Mouse (Mus musculus) testis, adult 2 months (tissue): Measurements from ENCODE around the gene Dnajb8.

Experiments
- CTCF ChIP-seq: fragments of 200-500 bp; IDR thresholded peaks from 2 replicates; pipeline ENCODE4 v1.5.1; 2012; ENCODE audit warnings: low read depth, mild to moderate bottlenecking, inconsistent platforms, low read length, moderate library complexity; ENCODE audit not compliant: control insufficient read depth, insufficient read depth, insufficient replicate concordance
- POLR2A ChIP-seq: fragments of 200-500 bp; IDR thresholded peaks from 2 replicates; pipeline ENCODE4 v1.6.1; 2012; ENCODE audit warnings: low read depth, mild to moderate bottlenecking, inconsistent platforms, low read length, moderate library complexity; ENCODE audit not compliant: control insufficient read depth

DNA sequence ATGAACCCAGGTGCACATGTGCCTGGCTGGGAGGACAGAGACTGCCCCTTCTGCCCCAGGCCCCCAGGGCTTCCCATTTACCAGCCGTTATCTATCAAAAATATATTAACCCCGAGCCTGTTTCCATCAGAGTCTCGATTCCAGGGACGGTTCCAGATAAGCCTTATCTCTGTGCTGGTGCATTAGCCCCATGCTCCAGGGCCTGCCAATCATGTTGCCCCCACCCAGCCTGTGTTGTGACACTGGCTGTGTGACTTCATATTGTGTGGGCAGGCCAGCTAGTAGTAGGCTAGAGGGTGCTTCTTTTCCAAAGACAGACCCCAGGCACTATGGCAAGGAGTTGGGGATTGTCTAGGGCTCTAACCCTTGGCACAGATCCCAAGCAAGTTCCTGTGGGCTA is 33.4 kb downstream of the Dnajb8 start:
- TF ChIP-seq CTCF = no peak
- TF ChIP-seq POLR2A = no peak
